Mouse (Mus musculus): ENCODE results near the gene Gm42791. TPM values are rescaled to one million over a fixed set of nuclear protein-coding genes. Genes with fewer than 3 reads are reported as not detected.

The Gm42791 gene
- polyA plus RNA-seq, 1 experiment from 2014 or later: 0.57 TPM

DNA sequence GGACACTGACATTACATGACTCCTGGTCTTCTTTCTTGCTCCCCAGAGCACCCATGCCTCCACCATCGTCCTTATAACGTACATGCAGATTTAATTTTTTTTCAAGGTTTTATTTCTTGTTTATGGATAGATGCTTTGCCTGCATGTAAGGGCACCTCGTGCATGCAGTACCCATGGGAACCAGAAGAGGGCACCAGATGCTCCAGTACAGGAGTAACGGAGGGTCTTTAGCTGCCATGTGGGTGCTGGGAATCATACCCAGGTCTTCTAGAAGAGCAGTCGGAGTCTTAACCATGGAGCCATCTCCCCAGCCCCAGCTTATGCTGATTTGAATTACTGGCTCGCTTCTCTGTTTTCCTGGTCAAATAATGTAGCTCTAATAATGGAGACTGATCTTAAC, 52.6 kb downstream of the Gm42791 start:
- Histone ChIP-seq H3K4me1 (peaks cover 5% of the 10 kb centered on the region; the same call in 1 of the 2 replicates), H3K36me3 (no peaks in the 10 kb centered on the region), H3K27me3 (ENCODE audit: insufficient read depth, poor library complexity, severe bottlenecking) (no peaks in the 10 kb centered on the region), H3K9me3 (no peaks in the 10 kb centered on the region), H3K4me3 (no peak overlapping the region), H3K27ac (no peak overlapping the region)
- 91% methylated on average over 6 of the region's 6 CpGs for WGBS
- DNase-seq (ENCODE audit: low spot score): no peak

DNA sequence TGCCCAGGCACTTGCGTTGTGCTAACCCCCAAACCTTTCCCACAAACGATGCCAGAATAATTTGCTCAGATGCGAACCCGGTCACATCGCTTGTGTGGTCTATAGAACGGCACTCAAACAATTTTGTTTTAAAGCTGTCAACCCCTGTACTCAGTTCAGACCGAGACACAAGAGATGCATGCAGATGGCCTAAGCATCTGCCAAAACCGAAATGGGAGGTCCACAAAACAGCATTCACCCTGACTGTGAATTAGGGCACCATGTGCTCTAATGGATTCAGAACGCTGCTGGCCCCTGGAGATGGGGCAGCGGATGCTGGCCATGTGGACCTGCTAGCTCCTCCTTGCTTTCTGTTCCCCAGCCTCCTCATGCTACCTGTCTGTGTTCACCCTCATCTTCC, 53.1 kb downstream of the Gm42791 start:
- DNase-seq (ENCODE audit: low spot score): no peak
- no peaks in the 10 kb centered on the region for H3K36me3 ChIP-seq
- H3K4me3 ChIP-seq: no peak overlapping the region
- H3K27me3 ChIP-seq (ENCODE audit: insufficient read depth, poor library complexity, severe bottlenecking): no peaks in the 10 kb centered on the region
- no peak overlapping the region for H3K27ac ChIP-seq
- H3K4me1 ChIP-seq: peaks cover 5% of the 10 kb centered on the region; the same call in 1 of the 2 replicates
- WGBS: 92% methylated on average over 10 of the region's 10 CpGs
- H3K9me3 ChIP-seq: no peaks in the 10 kb centered on the region

GRCm38 (mm10) chr5:148939948-148940382, 55.0 kb downstream of the Gm42791 start:
- Histone ChIP-seq H3K36me3 (no peaks in the 10 kb centered on the region), H3K27ac (no peak overlapping the region), H3K4me3 (no peak overlapping the region), H3K4me1 (peaks cover 11% of the 10 kb centered on the region), H3K9me3 (no peaks in the 10 kb centered on the region), H3K27me3 (ENCODE audit: insufficient read depth, poor library complexity, severe bottlenecking) (no peaks in the 10 kb centered on the region)
- no peak for DNase-seq (ENCODE audit: low spot score)
- 78% methylated on average over 11 of the region's 11 CpGs for WGBS

- 86% methylated on average over 3 of the region's 3 CpGs for WGBS
- Histone ChIP-seq H3K4me3 (no peak overlapping the region), H3K4me1 (peaks cover 9% of the 10 kb centered on the region), H3K27me3 (ENCODE audit: insufficient read depth, poor library complexity, severe bottlenecking) (no peaks in the 10 kb centered on the region), H3K36me3 (no peaks in the 10 kb centered on the region), H3K9me3 (no peaks in the 10 kb centered on the region), H3K27ac (0 out of 2 replicates have a peak overlapping the region, but pooled peaks have one; percentile 56)
- DNase-seq (ENCODE audit: low spot score): no peak
Measured at GRCm38 (mm10) chr5:148936516-148936951, 58.4 kb downstream of the Gm42791 start.

DNA sequence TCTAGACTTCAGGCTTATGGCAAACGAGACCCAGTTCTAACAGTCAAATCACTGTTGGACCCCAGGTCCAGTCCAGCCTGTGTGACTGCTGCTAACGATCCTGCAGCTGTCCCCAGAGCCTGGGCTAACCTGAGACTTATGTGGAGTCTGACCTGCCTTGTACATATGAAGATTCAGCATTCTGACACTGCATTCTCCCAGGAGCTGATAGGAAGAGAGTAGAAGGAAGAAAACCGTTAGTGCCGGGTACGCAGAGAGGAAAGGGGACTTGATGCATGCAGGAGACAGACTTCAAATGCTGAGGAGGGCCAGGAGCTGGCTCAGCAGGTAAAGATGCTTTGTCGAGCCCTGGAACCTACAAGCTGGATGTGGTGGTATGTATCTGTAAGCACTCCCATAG, 59.1 kb downstream of the Gm42791 start:
- Histone ChIP-seq H3K27ac (peak overlapping the region; percentile 56; the same call in 1 of the 2 replicates), H3K36me3 (no peaks in the 10 kb centered on the region), H3K27me3 (ENCODE audit: insufficient read depth, poor library complexity, severe bottlenecking) (no peaks in the 10 kb centered on the region), H3K4me3 (no peak overlapping the region), H3K4me1 (peaks cover 9% of the 10 kb centered on the region), H3K9me3 (no peaks in the 10 kb centered on the region)
- WGBS: 76% methylated on average over 6 of the region's 6 CpGs
- no peak for DNase-seq (ENCODE audit: low spot score)

DNA sequence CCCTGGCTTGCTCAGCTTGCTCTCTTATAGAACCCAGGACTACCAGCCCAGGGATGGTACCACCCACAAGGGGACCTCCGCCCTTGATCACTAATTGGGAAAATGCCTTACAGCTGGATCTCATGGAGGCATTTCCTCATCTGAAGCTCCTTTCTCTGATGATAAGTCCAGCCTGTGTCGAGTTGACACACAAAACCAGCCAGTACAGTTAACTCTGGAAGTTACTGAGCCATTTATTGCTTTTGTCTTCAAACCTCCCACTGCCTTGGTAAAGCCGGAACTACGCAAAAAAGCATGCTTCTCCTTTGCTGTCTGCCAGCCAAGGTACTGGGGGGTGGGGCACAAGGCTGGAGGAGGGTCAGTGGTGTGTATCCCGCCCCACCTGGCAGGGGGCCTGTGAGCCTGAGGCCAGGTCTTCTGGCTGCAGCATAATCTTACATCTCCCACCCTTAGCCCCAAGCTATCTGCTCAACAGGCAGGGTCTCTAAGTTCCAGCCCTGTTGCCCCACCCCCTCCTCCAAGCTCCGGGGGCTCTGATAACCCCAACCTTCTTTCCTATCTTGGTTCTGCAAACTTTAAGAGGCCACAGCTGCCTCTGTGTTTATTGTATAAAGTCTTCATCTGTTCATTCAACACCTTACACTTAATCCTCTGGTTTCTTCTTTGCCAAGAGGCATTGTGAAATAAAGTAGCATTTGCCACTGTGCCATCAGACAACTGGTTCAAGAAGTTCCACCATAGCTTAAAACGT, 59.7 kb downstream of the Gm42791 start:
- no peaks in the 10 kb centered on the region for H3K36me3 ChIP-seq
- H3K4me3 ChIP-seq: no peak overlapping the region
- WGBS: 40% methylated on average over 7 of the region's 7 CpGs
- peak overlapping the region; percentile 56; the same call in 1 of the 2 replicates for H3K27ac ChIP-seq
- peak; percentile 91 for DNase-seq (ENCODE audit: low spot score)
- H3K9me3 ChIP-seq: no peaks in the 10 kb centered on the region
- H3K27me3 ChIP-seq (ENCODE audit: insufficient read depth, poor library complexity, severe bottlenecking): no peaks in the 10 kb centered on the region
- peaks cover 9% of the 10 kb centered on the region for H3K4me1 ChIP-seq

DNA sequence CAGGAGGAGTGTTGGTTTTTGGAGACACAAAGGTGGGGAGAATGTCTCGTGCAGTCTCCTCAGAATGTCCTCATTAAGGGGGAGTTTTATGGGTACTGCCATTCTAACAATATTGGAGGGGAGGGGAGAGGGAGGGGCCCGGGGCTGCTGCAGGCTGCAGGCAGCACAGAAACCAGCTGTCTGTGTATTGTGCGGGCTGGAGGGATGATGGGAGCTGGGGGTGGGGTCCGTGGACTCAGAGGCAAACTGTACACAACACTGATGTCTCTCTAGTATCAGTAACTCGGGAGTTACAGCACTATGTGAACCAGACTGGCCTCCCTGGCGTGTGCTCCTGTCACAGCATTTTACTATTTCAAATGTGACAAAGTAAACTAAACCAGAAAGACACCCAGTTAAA, 60.5 kb downstream of the Gm42791 start:
- H3K27ac ChIP-seq: peak overlapping the region; percentile 69; the same call in 1 of the 2 replicates
- H3K4me1 ChIP-seq: peaks cover 9% of the 10 kb centered on the region
- no peaks in the 10 kb centered on the region for H3K27me3 ChIP-seq (ENCODE audit: insufficient read depth, poor library complexity, severe bottlenecking)
- no peaks in the 10 kb centered on the region for H3K36me3 ChIP-seq
- H3K9me3 ChIP-seq: no peaks in the 10 kb centered on the region
- whole genome bisulfite sequencing: 70% methylated on average over 6 of the region's 6 CpGs
- H3K4me3 ChIP-seq: no peak overlapping the region
- no peak for DNase-seq (ENCODE audit: low spot score)

DNA sequence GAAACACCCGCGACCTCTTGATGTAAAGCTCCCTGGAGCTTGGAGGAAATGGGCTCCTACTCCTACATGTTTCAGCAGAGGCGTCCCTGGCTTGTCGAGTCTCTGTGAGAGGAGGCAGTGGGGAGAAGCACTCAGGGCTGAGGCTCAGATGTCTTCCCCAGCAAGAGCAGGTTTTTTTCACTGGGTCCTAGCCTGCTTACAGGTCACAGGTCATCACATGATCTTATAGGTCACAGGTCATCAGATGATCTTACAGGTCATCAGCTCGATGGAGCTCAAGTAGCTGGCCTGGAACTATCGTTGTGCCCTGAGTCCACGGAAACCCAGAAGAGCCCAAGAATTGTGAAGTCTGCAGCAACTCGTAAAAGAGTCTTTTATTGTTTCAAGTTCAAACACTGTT, 61.2 kb downstream of the Gm42791 start:
- Histone ChIP-seq H3K36me3 (no peaks in the 10 kb centered on the region), H3K27ac (peak overlapping the region; percentile 32; the same call in 1 of the 2 replicates), H3K9me3 (no peaks in the 10 kb centered on the region), H3K4me3 (no peak overlapping the region), H3K27me3 (ENCODE audit: insufficient read depth, poor library complexity, severe bottlenecking) (no peaks in the 10 kb centered on the region), H3K4me1 (peaks cover 15% of the 10 kb centered on the region)
- 71% methylated on average over 8 of the region's 8 CpGs for WGBS
- no peak for DNase-seq (ENCODE audit: low spot score)

DNA sequence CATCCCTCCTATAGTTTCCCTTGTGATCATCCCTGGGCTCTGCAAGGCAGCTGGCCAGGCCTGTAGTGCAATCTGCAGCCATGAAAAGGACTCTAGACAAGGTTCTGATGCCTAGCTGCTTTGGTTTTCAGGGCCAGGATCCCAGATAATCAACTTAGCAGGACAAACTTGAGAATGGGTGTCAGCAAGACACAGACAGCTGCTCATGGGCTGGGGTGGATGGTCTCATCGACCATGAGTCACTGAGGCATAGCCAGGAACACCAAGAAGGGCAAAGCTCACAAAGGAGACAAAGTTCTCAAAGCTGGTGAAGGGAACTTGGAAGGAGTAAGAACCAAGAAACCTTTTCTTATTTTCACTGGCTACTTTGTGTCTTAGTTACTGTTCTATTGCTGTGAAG, 63.6 kb downstream of the Gm42791 start:
- peaks cover 3% of the 10 kb centered on the region; the same call in 1 of the 2 replicates for H3K36me3 ChIP-seq
- H3K27me3 ChIP-seq (ENCODE audit: insufficient read depth, poor library complexity, severe bottlenecking): no peaks in the 10 kb centered on the region
- H3K27ac ChIP-seq: peak overlapping the region; percentile 38; the same call in 1 of the 2 replicates
- peaks cover 32% of the 10 kb centered on the region for H3K4me1 ChIP-seq
- no peak for DNase-seq (ENCODE audit: low spot score)
- no peaks in the 10 kb centered on the region for H3K9me3 ChIP-seq
- 75% methylated on average over 1 of the region's 1 CpGs for WGBS
- H3K4me3 ChIP-seq: no peak overlapping the region

GRCm38 (mm10) chr5:148929116-148929449, 65.9 kb downstream of the Gm42791 start, which contains the start of gene Katnal1:
Katnal1 (minus strand) TSS chr5:148929320.
- Histone ChIP-seq H3K9me3 (no peaks in the 10 kb centered on the region), H3K4me3 (peak within 1 kb of the TSS; percentile 90)
- WGBS: 1% methylated on average over 16 of the region's 16 CpGs

DNA sequence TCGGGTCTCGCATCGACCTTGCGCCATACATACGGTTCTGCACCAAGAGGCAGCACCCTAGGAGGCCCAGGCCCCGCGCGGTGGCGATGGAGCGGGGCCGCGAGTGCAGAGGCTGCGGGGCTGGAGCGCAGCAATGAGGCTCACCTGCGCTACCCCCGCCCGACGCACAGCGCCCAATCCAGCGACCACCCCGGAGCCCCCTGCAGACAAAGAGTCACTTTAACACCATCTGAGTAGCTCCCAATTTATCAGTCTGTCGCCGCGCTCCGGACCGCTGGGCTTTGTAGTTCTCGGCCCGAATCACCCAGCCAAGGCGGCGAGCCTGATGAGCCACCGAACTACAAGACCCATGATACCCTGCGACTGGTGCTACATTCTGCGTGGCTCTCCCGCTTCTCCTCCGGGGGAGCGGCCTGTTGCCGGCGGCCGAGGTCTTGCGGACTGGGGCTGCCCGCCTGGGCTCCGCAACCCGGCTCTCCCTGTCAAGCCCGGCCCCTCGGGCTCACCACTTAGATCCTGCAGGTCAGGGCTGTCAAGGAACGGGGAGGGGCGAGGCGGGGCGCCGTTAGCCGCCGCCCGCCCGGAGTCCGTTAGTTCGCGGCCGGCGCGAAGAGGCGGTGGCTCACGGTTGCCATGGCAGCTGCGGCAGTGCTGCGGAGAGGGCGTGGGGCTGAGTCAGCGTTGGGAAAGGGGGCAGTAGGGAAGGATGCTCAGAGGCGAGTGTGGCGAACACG, 66.4 kb downstream of the Gm42791 start:
- Histone ChIP-seq H3K4me1 (peaks cover 27% of the 10 kb centered on the region), H3K27ac (peak overlapping the region; percentile 99), H3K27me3 (ENCODE audit: insufficient read depth, poor library complexity, severe bottlenecking) (no peaks in the 10 kb centered on the region), H3K9me3 (no peaks in the 10 kb centered on the region), H3K4me3 (peak overlapping the region; percentile 90), H3K36me3 (peaks cover 17% of the 10 kb centered on the region; the same call in 1 of the 2 replicates)
- under 1% methylated on average over 69 of the region's 69 CpGs for WGBS
- DNase-seq (ENCODE audit: low spot score): peak; percentile 98

More at GRCm38 (mm10) chr5:148929116-148929449, 65.9 kb downstream of the Gm42791 start, which contains the start of gene Katnal1:
- Histone ChIP-seq H3K27me3 (ENCODE audit: insufficient read depth, poor library complexity, severe bottlenecking) (no peaks in the 10 kb centered on the region), H3K4me1 (peaks cover 30% of the 10 kb centered on the region), H3K27ac (peak within 1 kb of the TSS; percentile 99), H3K36me3 (peaks cover 17% of the 10 kb centered on the region; the same call in 1 of the 2 replicates)
- no peak for DNase-seq (ENCODE audit: low spot score)

DNA sequence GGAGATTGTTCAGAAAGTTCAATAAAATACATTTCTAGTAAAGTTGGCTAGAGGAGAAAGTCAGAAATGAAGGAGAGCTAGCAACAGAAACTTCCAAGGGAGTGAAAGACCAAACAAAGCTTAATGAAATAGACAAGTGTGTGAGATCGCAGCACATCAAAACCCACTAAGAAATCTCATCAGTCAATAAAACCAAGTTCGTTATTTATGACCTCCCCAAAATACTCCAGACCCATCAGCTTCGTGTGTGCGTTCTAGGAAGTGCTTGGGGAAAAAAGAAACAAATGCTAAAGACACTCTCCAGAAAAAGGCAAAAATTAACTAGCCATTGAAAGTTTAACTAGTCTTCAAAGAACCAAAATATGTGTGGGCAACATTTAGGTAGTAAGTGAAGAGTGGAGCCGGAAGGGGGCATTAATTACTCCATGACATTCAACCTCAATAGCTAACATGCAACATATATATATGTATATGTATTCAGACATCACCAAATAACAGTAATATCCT, 67.2 kb downstream of the Gm42791 start:
- peaks cover 17% of the 10 kb centered on the region; the same call in 1 of the 2 replicates for H3K36me3 ChIP-seq
- peak overlapping the region; percentile 90 for H3K4me3 ChIP-seq
- 64% methylated on average over 5 of the region's 5 CpGs for WGBS
- peaks cover 27% of the 10 kb centered on the region for H3K4me1 ChIP-seq
- no peaks in the 10 kb centered on the region for H3K9me3 ChIP-seq
- no peaks in the 10 kb centered on the region for H3K27me3 ChIP-seq (ENCODE audit: insufficient read depth, poor library complexity, severe bottlenecking)
- H3K27ac ChIP-seq: peak overlapping the region; percentile 99
- DNase-seq (ENCODE audit: low spot score): no peak

GRCm38 (mm10) chr5:148924586-148924985, 70.4 kb downstream of the Gm42791 start:
- Histone ChIP-seq H3K4me3 (no peak overlapping the region), H3K4me1 (peaks cover 27% of the 10 kb centered on the region), H3K27me3 (ENCODE audit: insufficient read depth, poor library complexity, severe bottlenecking) (no peaks in the 10 kb centered on the region), H3K36me3 (peaks cover 21% of the 10 kb centered on the region), H3K9me3 (no peaks in the 10 kb centered on the region), H3K27ac (no peak overlapping the region)
- no peak for DNase-seq (ENCODE audit: low spot score)
- 90% methylated on average over 12 of the region's 12 CpGs for WGBS
